Mouse (Mus musculus) liver, embryonic 14.5 days (tissue): ENCODE measurements at regions not wholly inside any gene's neighbourhood (a gene's known extent, or its start where the extent isn't known, plus 50 kb on each side); places are given as distances from the start of the nearest gene placed in this dataset.

ENCODE experiments used
- ATAC-seq: fragments of 200-750 bp; cut with Nextera tagmentation; 2 replicates; pipeline ENCODE4 v1.8.0; 2017; ENCODE audit warnings: moderate number of reproducible peaks, mild to moderate bottlenecking, moderate library complexity; ENCODE audit not compliant: insufficient read depth
- DNase-seq, 3 experiments: peaks; one replicate each; pipeline ENCODE4 v3.0.0-alpha.2; 2012 to 2013; ENCODE audit warnings: low read depth in 3 of 3, low spot score in 3 of 3
- H3K27ac ChIP-seq: fragments of 300-500 bp; sonication (generic); 2 replicates; pipeline ENCODE4 v1.5.1; 2014; ENCODE audit warnings: moderate library complexity, mild to moderate bottlenecking, control low read depth, inconsistent platforms
- H3K27me3 ChIP-seq: fragments of 300-500 bp; sonication (generic); 2 replicates; pipeline ENCODE4 v1.6.1; 2014; ENCODE audit warnings: mild to moderate bottlenecking, low read length, moderate library complexity; ENCODE audit not compliant: control insufficient read depth, insufficient read depth
- H3K36me3 ChIP-seq: fragments of 300-500 bp; sonication (generic); replicated peaks from 2 replicates; pipeline ENCODE4 v1.6.1; 2014; ENCODE audit warnings: low read depth; ENCODE audit not compliant: control insufficient read depth, insufficient read depth
- H3K4me1 ChIP-seq, 2 experiments: fragments of 200-500 bp in 1 of 2; fragments of 300-500 bp in 1 of 2; sonication (generic) in 1 of 2; replicated peaks; 2 replicates each; pipeline ENCODE4 v1.6.1; 2012 to 2014; ENCODE audit warnings: antibody characterized with exemption in 1 of 2, inconsistent platforms in 1 of 2, low read length in 1 of 2; ENCODE audit not compliant: control insufficient read depth in 2 of 2, insufficient read depth in 2 of 2
- H3K4me2 ChIP-seq: fragments of 300-500 bp; sonication (generic); 2 replicates; pipeline ENCODE4 v1.6.1; 2014; ENCODE audit warnings: low read depth, mild to moderate bottlenecking, control low read depth, moderate library complexity
- H3K4me3 ChIP-seq, 2 experiments: fragments of 200-500 bp in 1 of 2; fragments of 300-500 bp in 1 of 2; sonication (generic) in 1 of 2; 2 replicates each; pipeline ENCODE4 v1.5.1; 2012 to 2014; ENCODE audit warnings: low read depth in 2 of 2, low read length in 2 of 2, mild to moderate bottlenecking in 2 of 2, control low read depth in 1 of 2, inconsistent platforms in 1 of 2, moderate library complexity in 1 of 2; ENCODE audit not compliant: insufficient read depth in 1 of 2
- H3K9ac ChIP-seq: fragments of 300-500 bp; sonication (generic); replicated peaks from 2 replicates; pipeline ENCODE4 v1.6.1; 2014; ENCODE audit warnings: mild to moderate bottlenecking, control low read depth, moderate library complexity
- H3K9me3 ChIP-seq: fragments of 300-500 bp; sonication (generic); 2 replicates; pipeline ENCODE4 v1.6.1; 2016; ENCODE audit warnings: low read length, mixed read lengths; ENCODE audit not compliant: control insufficient read depth
- CTCF ChIP-seq: IDR thresholded peaks from 2 replicates; pipeline ENCODE4 v1.5.1; 2016; ENCODE audit warnings: antibody characterized with exemption, low read depth, control low read depth
- EP300 ChIP-seq: IDR thresholded peaks from 2 replicates; pipeline ENCODE4 v1.6.1; 2016; ENCODE audit warnings: antibody characterized with exemption, low read depth
- WGBS: fragments of 180-500 bp; shearing (Covaris S2); extraction: QIAGEN DNeasy Blood & Tissue Kit; methylation state at CpG from one replicate; pipeline ENCODE4 v1.1.7; 2014; ENCODE audit not compliant: insufficient replicate concordance; 5-methylcytosine and 5-hydroxymethylcytosine counted together

DNA sequence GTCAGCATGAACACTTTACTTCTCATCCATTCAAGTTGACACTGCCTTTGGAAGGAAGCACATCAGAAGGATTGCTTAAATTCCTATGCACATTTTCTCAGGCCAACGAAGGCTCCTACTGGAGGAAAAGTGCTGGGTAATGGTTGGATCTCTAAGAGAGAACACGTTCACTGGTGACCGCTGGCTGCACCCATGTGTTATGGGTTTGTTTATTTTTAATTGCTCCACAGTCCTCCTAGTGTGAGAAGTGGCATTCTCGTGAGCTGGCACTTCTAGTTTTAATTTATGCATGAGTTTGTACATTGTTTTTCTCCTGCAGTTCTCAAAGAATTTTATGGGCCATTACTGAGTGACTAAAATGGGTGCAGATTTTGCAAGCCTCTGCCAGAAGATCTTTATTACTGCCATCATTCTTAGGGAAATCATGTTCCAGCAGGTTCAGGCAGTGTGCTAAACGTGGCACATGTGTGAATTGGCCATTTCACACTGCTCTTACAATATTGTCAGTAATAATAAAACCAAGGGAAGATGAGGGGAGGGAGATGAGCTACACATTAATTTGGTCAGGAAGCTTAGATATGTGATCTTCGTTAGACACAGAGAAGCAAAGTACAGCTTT lies 731.6 kb downstream of the Ttll7 start:
- H3K9ac ChIP-seq: no peak overlapping the region
- no peak overlapping the region for H3K27ac ChIP-seq
- H3K36me3 ChIP-seq: no peaks in the 10 kb centered on the region
- H3K4me2 ChIP-seq: no peak overlapping the region
- TF ChIP-seq CTCF (no peak), EP300 (no peak)
- ATAC-seq: no peak
- DNase-seq: no peak
- no peaks in the 10 kb centered on the region for H3K9me3 ChIP-seq
- no peaks in the 10 kb centered on the region for H3K4me1 ChIP-seq
- no peaks in the 10 kb centered on the region for H3K27me3 ChIP-seq
- WGBS: 38% methylated on average over 6 of the region's 6 CpGs
- H3K4me3 ChIP-seq: no peak overlapping the region

DNA sequence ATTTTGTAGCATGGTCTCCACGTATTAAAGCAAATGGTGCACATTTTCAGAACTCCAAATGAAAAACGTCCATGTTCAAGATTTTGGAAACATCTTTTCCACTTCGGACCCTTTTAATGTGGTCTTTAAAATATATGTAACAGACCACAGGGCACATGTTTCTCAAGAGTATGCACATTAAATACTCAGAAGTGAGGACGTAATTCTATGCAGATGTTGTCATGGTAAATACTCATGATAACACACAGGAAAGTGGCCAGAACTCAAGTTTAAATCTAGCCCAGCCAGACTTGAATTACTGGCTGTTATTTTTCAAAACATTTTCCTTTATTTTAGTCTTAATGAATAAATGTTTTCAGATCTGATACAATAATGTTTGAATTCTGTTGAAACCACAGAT lies 719.7 kb downstream of the Ttll7 start:
- TF ChIP-seq EP300 (no peak), CTCF (no peak)
- H3K4me3 ChIP-seq: no peak overlapping the region
- no peaks in the 10 kb centered on the region for H3K4me1 ChIP-seq
- no peak for DNase-seq
- no peak overlapping the region for H3K27ac ChIP-seq
- no peaks in the 10 kb centered on the region for H3K36me3 ChIP-seq
- no peak for ATAC-seq
- WGBS: 59% methylated on average over 4 of the region's 4 CpGs
- H3K9me3 ChIP-seq: no peaks in the 10 kb centered on the region
- H3K27me3 ChIP-seq: no peaks in the 10 kb centered on the region
- H3K9ac ChIP-seq: no peak overlapping the region
- no peak overlapping the region for H3K4me2 ChIP-seq

DNA sequence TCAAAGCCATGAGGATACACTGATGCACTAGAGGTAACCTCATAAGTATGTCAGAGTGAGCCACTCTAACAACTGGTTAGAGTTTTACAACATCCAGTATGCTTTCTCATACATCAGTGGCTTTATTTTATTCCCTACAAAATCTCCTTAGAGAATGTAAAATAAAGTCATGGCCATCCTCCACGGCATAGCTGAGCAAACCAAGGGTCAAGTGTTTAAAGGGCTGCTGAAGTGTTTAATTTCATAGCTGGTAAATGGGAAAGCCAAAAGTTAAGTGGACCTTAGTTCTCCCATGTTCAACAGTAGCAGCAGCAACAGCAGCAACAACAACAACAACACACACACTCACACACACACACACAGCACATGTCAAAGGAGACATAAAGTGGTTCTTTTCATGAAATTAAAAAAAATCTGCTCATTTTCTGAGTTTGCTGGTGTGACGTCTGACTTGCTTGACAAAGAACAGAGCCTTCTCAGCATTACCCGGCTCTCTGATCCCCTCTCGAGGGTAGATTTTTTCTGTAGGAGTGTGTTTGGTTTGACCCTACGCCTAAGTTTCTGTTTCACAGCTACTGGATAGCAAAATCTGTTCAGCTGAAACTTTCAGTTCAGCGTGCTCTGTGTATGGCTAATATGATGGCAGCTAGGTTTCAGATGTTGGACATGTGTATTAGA lies 693.3 kb downstream of the Ttll7 start:
- H3K4me1 ChIP-seq: no peaks in the 10 kb centered on the region
- no peak overlapping the region for H3K4me3 ChIP-seq
- H3K9me3 ChIP-seq: no peaks in the 10 kb centered on the region
- TF ChIP-seq EP300 (no peak), CTCF (no peak)
- H3K9ac ChIP-seq: no peak overlapping the region
- 55% methylated on average over 6 of the region's 6 CpGs for WGBS
- H3K27ac ChIP-seq: no peak overlapping the region
- H3K4me2 ChIP-seq: no peak overlapping the region
- no peak for DNase-seq
- H3K36me3 ChIP-seq: no peaks in the 10 kb centered on the region
- ATAC-seq: no peak
- H3K27me3 ChIP-seq: no peaks in the 10 kb centered on the region

DNA sequence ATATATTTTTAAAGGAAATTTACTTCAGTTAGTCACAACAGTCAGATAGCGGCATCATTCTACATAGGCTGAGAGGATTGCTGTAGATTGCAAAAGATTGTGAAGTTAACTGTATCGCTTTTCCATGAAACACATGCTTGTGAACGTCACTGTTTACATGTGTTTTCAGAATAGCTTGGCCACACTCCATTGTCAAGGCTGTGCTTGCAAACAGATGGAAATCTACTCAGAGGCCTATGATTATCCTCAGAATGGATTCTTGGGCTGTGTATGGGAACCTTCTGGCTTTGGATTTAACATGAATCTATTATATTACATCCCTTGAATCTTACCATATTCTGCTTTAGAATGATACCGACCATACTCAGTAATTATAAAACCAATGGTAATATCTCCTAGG lies 690.1 kb downstream of the Ttll7 start:
- Histone ChIP-seq H3K9ac (no peak overlapping the region), H3K27ac (no peak overlapping the region), H3K36me3 (no peaks in the 10 kb centered on the region), H3K4me2 (no peak overlapping the region), H3K4me3 (no peak overlapping the region), H3K4me1 (no peaks in the 10 kb centered on the region), H3K27me3 (no peaks in the 10 kb centered on the region), H3K9me3 (no peaks in the 10 kb centered on the region)
- TF ChIP-seq EP300 (no peak), CTCF (no peak)
- 61% methylated on average over 4 of the region's 4 CpGs for WGBS
- DNase-seq (no peak), ATAC-seq (no peak)

DNA sequence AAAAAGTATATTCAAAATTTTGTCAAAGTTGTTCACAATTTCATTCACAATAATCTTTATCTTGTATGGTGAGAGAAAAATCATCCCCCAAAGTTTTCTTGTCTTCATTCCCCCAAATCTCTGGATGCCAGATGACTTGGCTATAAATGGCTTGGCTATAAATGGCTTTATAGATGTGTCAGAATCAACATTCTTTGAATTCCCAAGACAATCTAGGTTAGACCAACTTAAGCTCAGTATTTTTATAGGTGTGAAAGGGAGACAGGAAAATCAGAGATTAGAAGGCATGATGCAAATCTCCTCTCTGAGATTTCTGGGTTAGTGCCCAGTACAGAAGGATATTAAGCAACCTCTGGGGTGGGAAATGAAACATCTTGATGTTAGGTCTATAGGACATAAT lies 685.4 kb downstream of the Ttll7 start:
- Histone ChIP-seq H3K4me3 (no peak overlapping the region), H3K4me2 (no peak overlapping the region), H3K9me3 (no peaks in the 10 kb centered on the region), H3K27me3 (no peaks in the 10 kb centered on the region), H3K27ac (no peak overlapping the region), H3K4me1 (no peaks in the 10 kb centered on the region), H3K36me3 (no peaks in the 10 kb centered on the region), H3K9ac (no peak overlapping the region)
- TF ChIP-seq EP300 (no peak), CTCF (no peak)
- DNase-seq (no peak), ATAC-seq (no peak)
